Mouse (Mus musculus) cerebellum, postnatal 14 days (tissue): ENCODE results near the gene Rnf7.
"Not testable (repeated sequence)": the region's sequence is repeated elsewhere in the genome, so short reads cannot be mapped to it uniquely, and the experiment has no call there.

Source experiments
- DNase-seq, 2 experiments: peaks; one replicate each; pipeline ENCODE4 v3.0.0; 2021; ENCODE audit warnings: mixed read lengths in 2 of 2

The Rnf7 gene

GRCm38 (mm10) chr9:96478071-96478888 lies at the start of gene Rnf7:
Rnf7 (minus strand) TSS chr9:96478675.
- DNase-seq, result peak; percentile 100

GRCm38 (mm10) chr9:96526011-96526410 lies 47.5 kb upstream of the Rnf7 start:
- no peak for DNase-seq

- no peak for DNase-seq
These were observed 46.6 kb upstream of the Rnf7 start, which contains the start of gene Gm28729 for GRCm38 (mm10) chr9:96524972-96525506. Gm28729 (minus strand) TSS chr9:96525264.

GRCm38 (mm10) chr9:96523148-96523547 lies 44.7 kb upstream of the Rnf7 start:
- DNase-seq, result no peak

GRCm38 (mm10) chr9:96521574-96521973 lies 43.1 kb upstream of the Rnf7 start:
- DNase-seq, result not testable (repeated sequence)

- no peak for DNase-seq
These were observed 39.0 kb upstream of the Rnf7 start for GRCm38 (mm10) chr9:96517429-96517828.

GRCm38 (mm10) chr9:96516806-96517205 lies 38.3 kb upstream of the Rnf7 start:
- DNase-seq, result no peak

GRCm38 (mm10) chr9:96515737-96516136 lies 37.3 kb upstream of the Rnf7 start:
- no peak for DNase-seq

- DNase-seq, result no peak
These were observed 35.8 kb upstream of the Rnf7 start for GRCm38 (mm10) chr9:96514278-96514677.

GRCm38 (mm10) chr9:96506011-96506498 lies 27.6 kb upstream of the Rnf7 start:
- DNase-seq, result peak; percentile 83 to 84

- peak; percentile 33 to 54 for DNase-seq
These were observed 26.7 kb upstream of the Rnf7 start for GRCm38 (mm10) chr9:96505156-96505555.

- peak in 1 of 2 experiments; percentile 35 for DNase-seq
These were observed 25.8 kb upstream of the Rnf7 start for GRCm38 (mm10) chr9:96504116-96504895.

- DNase-seq, result peak; percentile 52 to 58
These were observed 24.6 kb upstream of the Rnf7 start for GRCm38 (mm10) chr9:96502856-96503610.

- DNase-seq, result no peak
These were observed 22.7 kb upstream of the Rnf7 start for GRCm38 (mm10) chr9:96501217-96501616.

- DNase-seq, result no peak
These were observed 14.7 kb upstream of the Rnf7 start for GRCm38 (mm10) chr9:96493212-96493611.

- DNase-seq, result peak; percentile 67 to 76
These were observed 13.3 kb upstream of the Rnf7 start for GRCm38 (mm10) chr9:96491810-96492209.

- DNase-seq, result not testable (repeated sequence)
These were observed 9.4 kb upstream of the Rnf7 start for GRCm38 (mm10) chr9:96487869-96488268.

GRCm38 (mm10) chr9:96483648-96484047 lies 5.2 kb upstream of the Rnf7 start:
- no peak for DNase-seq

GRCm38 (mm10) chr9:96483028-96483427 lies 4.6 kb upstream of the Rnf7 start:
- no peak for DNase-seq

- no peak for DNase-seq
These were observed 6.1 kb downstream of the Rnf7 start for GRCm38 (mm10) chr9:96472356-96472755.

- DNase-seq, result not testable (repeated sequence)
These were observed 6.8 kb downstream of the Rnf7 start for GRCm38 (mm10) chr9:96471681-96472080.

GRCm38 (mm10) chr9:96470266-96470974 lies 8.1 kb downstream of the Rnf7 start:
- no peak for DNase-seq
